Mouse (Mus musculus) urinary bladder, postnatal 25 days (tissue): ENCODE data around the gene Dnajc11.

Experiments
- DNase-seq: peaks from one replicate; pipeline ENCODE4 v3.0.0; 2022; ENCODE audit warnings: low spot score

Gene Dnajc11

GRCm38 (mm10) chr4:151933505-151934214, at the start of gene Dnajc11:
Gene Dnajc11, plus strand, starts transcription at chr4:151933691.
- peak; percentile 97 for DNase-seq

GRCm38 (mm10) chr4:151893241-151893640, 40.2 kb upstream of the Dnajc11 start:
- no peak for DNase-seq

- no peak for DNase-seq
Observed at GRCm38 (mm10) chr4:151894926-151895325, 38.6 kb upstream of the Dnajc11 start.

- DNase-seq: no peak
Observed at GRCm38 (mm10) chr4:151895624-151896023, 37.9 kb upstream of the Dnajc11 start.

- DNase-seq: no peak
Observed at GRCm38 (mm10) chr4:151897069-151897617, 36.3 kb upstream of the Dnajc11 start.

GRCm38 (mm10) chr4:151898600-151899245, 34.8 kb upstream of the Dnajc11 start:
- no peak for DNase-seq

- no peak for DNase-seq
Observed at GRCm38 (mm10) chr4:151899707-151900384, 33.6 kb upstream of the Dnajc11 start.

- no peak for DNase-seq
Observed at GRCm38 (mm10) chr4:151900735-151901134, 32.8 kb upstream of the Dnajc11 start.

- no peak for DNase-seq
Observed at GRCm38 (mm10) chr4:151901422-151901821, 32.1 kb upstream of the Dnajc11 start.

GRCm38 (mm10) chr4:151902046-151902688, 31.3 kb upstream of the Dnajc11 start:
- DNase-seq: no peak

- DNase-seq: peak; percentile 8
Observed at GRCm38 (mm10) chr4:151902689-151903241, 30.7 kb upstream of the Dnajc11 start.

- DNase-seq: no peak
Observed at GRCm38 (mm10) chr4:151904098-151904497, 29.4 kb upstream of the Dnajc11 start.

- DNase-seq: no peak
Observed at GRCm38 (mm10) chr4:151905621-151906020, 27.9 kb upstream of the Dnajc11 start.

- DNase-seq: no peak
Observed at GRCm38 (mm10) chr4:151907577-151908343, 25.7 kb upstream of the Dnajc11 start.

GRCm38 (mm10) chr4:151908809-151909208, 24.7 kb upstream of the Dnajc11 start:
- no peak for DNase-seq

GRCm38 (mm10) chr4:151916271-151916670, 17.2 kb upstream of the Dnajc11 start:
- no peak for DNase-seq

GRCm38 (mm10) chr4:151919135-151919840, 14.2 kb upstream of the Dnajc11 start:
- no peak for DNase-seq

- DNase-seq: peak; percentile 40
Observed at GRCm38 (mm10) chr4:151919900-151920643, 13.4 kb upstream of the Dnajc11 start.

GRCm38 (mm10) chr4:151922124-151922523, 11.4 kb upstream of the Dnajc11 start:
- DNase-seq: no peak
